Mouse (Mus musculus) C2C12 (cell line): ENCODE data around the gene Lrrn4cl.

Experiments used
- CEBPB ChIP-seq: IDR thresholded peaks from one replicate; pipeline ENCODE4 v1.6.1; 2011; ENCODE audit warnings: low read depth, mild to moderate bottlenecking, control low read depth, moderate library complexity
- CTCF ChIP-seq: IDR thresholded peaks from one replicate; pipeline ENCODE4 v1.5.1; 2011; ENCODE audit not compliant: control insufficient read depth, insufficient read depth, insufficient read length
- MAX ChIP-seq: IDR thresholded peaks from one replicate; pipeline ENCODE4 v1.6.1; 2011; ENCODE audit warnings: mild to moderate bottlenecking, control low read depth
- MYOD1 ChIP-seq: IDR thresholded peaks from one replicate; pipeline ENCODE4 v1.6.1; 2011; ENCODE audit warnings: low read depth; ENCODE audit not compliant: control insufficient read depth, insufficient read length

- TF ChIP-seq CTCF (no peak), MAX (no peak), CEBPB (no peak), MYOD1 (no peak)
Measured at GRCm38 (mm10) chr19:8822696-8823095, 27.9 kb upstream of the Lrrn4cl start.
